37 mouse cellular contexts compared by ENCODE assay signal in the genomic region with DNA sequence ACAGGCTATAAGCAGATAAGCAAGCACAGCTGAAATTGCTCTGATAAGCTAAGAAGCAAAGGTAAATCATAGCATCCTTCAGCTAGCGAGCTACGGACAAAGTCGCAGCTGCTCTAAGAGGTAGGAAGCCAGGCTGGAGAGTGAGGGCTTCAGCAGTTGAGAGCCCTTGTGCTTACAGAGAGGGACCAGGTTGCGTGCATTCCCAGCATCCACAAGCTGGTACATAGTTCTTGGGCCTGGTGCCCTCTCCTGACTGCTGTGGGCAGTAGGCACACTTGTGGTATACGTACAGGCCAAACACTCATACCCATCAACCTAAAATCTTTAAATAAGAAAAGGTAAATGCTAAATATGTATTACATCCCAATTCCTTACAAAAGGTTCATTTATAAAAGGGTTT. TPM values are rescaled to one million over a fixed set of nuclear protein-coding genes. Genes with fewer than 3 reads are reported as not detected.
"Had no signal": no experiment of that assay in that cellular context is flagged by ENCODE, and none has a peak within 500 bp of the region (broad histone marks: within the 10 kb centered on the region; RNA-seq: fewer than 3 reads in every experiment).

No protein-coding gene starts in this region.

- DNase-seq: gastrocnemius, postnatal 14 days; gastrocnemius, postnatal 36 days; heart, adult 11 months; heart, adult 2 months; heart, postnatal 14 days; heart, postnatal 36 days; kidney, adult 11 months; kidney, adult 2 months; kidney, adult 9 months; kidney, postnatal 14 days; kidney, postnatal 36 days; layer of hippocampus, adult 9-11 months; layer of hippocampus, postnatal 36 days; left cerebral cortex, postnatal 4 days had no signal

- H3K27me3 ChIP-seq: heart, embryonic 13.5 days; heart, embryonic 15.5 days; hindbrain, embryonic 13.5 days; hindbrain, embryonic 15.5 days; kidney, embryonic 15.5 days; limb, embryonic 13.5 days had no signal

- H3K4me3 ChIP-seq: heart, adult 2 months; heart, embryonic 13.5 days; heart, embryonic 15.5 days; hindbrain, embryonic 13.5 days; hindbrain, embryonic 15.5 days; kidney, embryonic 15.5 days; limb, embryonic 13.5 days had no signal

- H3K4me2 ChIP-seq: heart, embryonic 11.5 days; heart, embryonic 13.5 days; heart, embryonic 15.5 days; hindbrain, embryonic 13.5 days; hindbrain, embryonic 15.5 days; kidney, embryonic 15.5 days; limb, embryonic 13.5 days had no signal

- H3K9me3 ChIP-seq: heart, embryonic 13.5 days; heart, embryonic 15.5 days; hindbrain, embryonic 13.5 days; hindbrain, embryonic 15.5 days; kidney, embryonic 15.5 days; limb, embryonic 13.5 days had no signal

- H3K9ac ChIP-seq: heart, embryonic 13.5 days; heart, embryonic 15.5 days; hindbrain, embryonic 13.5 days; hindbrain, embryonic 15.5 days; kidney, embryonic 15.5 days; limb, embryonic 13.5 days had no signal

- ATAC-seq: forebrain, embryonic 16.5 days; hindbrain, postnatal 0 days; intestine, embryonic 16.5 days had no signal

- H3K27ac ChIP-seq: heart, adult 2 months; heart, embryonic 13.5 days; heart, embryonic 15.5 days; hindbrain, embryonic 13.5 days; hindbrain, embryonic 15.5 days; hindbrain, postnatal 0 days; kidney, embryonic 15.5 days; kidney, postnatal 0 days; limb, embryonic 13.5 days had no signal

- H3K4me1 ChIP-seq: kidney, embryonic 15.5 days had no signal

RNA-seq across cellular contexts. Expression of a gene that starts 5.2 kb away (rescaled TPM):
- total RNA-seq: gastrocnemius, adult 18-20 months; gastrocnemius, adult 8-10 months; gastrocnemius, postnatal 14 days; gastrocnemius, postnatal 36 days; heart, adult 2 months; heart, postnatal 14 days; heart, postnatal 36 days; layer of hippocampus, adult 18-20 months; layer of hippocampus, adult 8-10 months; layer of hippocampus, postnatal 14 days; layer of hippocampus, postnatal 36 days; left cerebral cortex, adult 18-20 months; left cerebral cortex, adult 8-10 months; left cerebral cortex, postnatal 4 days had no signal
- polyA plus RNA-seq: forebrain, embryonic 16.5 days; frontal cortex, adult 2 months; heart, embryonic 11.5 days; heart, embryonic 15.5 days; heart, postnatal 0 days; hindbrain, embryonic 11.5 days; hindbrain, embryonic 13.5 days; hindbrain, embryonic 15.5 days; hindbrain, postnatal 0 days; intestine, embryonic 14.5 days; intestine, embryonic 16.5 days; kidney, adult 2 months; kidney, embryonic 15.5 days; kidney, postnatal 0 days; large intestine, adult 2 months; limb, embryonic 13.5 days had no signal
